Mouse (Mus musculus) cerebellum, adult 9-11 months (tissue): ENCODE measurements around the gene Filip1l.

ENCODE experiments used
- DNase-seq: peaks from one replicate; pipeline ENCODE4 v3.0.0; 2022

Gene Filip1l

DNA sequence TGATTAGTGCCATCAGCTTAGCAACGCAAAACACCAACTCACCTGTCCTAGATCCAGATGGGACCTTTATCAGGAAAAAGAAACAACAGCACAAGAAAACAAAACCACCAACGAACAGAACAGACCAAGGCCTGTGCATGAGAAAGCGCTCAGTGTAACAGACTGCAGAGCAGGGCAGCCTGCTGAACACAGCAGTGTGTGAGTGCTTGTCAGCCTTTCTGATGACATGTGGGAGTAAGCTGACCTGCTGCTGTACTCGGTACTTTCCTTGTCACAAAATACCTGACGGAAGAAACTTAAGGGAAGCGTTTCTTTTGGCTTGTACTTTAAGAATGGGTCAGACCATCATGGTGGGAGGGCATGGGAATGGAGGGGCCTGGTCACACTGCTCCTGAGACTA lies 3.6 kb downstream of the Filip1l start:
- DNase-seq = no peak

DNA sequence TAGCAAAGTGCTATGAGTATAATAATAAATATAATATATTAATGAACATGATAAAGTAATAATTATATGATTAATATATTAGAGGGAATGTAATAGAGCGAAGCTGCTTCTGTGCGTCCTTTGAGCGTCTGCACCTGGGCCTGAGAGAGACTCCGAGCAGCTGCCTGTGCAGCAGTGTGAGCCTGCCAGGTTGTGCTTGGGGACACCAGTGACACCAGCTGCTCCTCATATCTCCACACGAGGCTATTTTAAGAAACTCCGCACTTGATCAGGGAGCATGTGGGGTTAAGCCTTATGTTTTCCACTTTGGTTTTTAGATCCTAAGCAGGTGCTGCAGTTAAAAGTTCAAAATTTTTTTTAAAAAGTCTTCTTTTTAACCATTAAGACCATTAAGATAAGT lies 4.1 kb downstream of the Filip1l start:
- no peak for DNase-seq

DNA sequence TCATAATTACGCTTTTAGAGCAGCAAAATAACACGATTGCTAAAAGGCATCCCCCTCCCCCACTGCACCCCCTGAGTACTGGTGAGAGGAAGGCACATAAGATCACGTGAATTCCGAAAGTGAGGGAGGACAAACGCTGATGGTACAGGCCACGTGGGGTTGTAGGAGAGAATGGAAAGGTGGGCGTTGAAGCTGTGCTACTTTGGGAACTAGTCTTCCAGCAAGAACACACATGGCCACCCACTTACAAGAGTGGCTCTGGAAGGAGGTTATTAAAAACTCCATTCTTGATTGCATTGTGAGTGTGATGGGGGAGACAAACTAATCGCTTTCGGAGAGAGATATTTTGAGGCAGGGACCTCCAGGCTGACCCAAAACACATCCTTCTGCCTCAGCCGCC lies 6.4 kb downstream of the Filip1l start:
- DNase-seq = no peak

DNA sequence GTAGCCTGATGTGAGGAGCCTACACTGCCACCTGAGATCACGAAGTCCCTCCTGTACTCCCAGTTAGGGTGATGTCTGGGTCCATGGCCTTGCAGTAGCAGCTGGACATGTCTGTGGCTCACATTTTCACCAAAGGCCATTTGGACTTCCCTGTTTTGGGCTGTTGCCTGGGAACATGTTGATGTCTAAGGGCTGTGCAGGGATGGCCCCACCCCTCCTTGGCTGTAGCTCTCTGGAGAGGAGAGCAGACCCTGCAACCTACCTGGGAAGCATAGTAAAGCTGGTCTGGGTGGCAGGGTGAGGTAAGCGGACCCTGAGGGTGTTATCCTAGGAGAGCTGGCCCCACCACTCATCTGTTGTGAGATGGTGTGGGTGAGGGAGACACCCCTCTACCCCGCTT lies 7.9 kb downstream of the Filip1l start:
- no peak for DNase-seq

DNA sequence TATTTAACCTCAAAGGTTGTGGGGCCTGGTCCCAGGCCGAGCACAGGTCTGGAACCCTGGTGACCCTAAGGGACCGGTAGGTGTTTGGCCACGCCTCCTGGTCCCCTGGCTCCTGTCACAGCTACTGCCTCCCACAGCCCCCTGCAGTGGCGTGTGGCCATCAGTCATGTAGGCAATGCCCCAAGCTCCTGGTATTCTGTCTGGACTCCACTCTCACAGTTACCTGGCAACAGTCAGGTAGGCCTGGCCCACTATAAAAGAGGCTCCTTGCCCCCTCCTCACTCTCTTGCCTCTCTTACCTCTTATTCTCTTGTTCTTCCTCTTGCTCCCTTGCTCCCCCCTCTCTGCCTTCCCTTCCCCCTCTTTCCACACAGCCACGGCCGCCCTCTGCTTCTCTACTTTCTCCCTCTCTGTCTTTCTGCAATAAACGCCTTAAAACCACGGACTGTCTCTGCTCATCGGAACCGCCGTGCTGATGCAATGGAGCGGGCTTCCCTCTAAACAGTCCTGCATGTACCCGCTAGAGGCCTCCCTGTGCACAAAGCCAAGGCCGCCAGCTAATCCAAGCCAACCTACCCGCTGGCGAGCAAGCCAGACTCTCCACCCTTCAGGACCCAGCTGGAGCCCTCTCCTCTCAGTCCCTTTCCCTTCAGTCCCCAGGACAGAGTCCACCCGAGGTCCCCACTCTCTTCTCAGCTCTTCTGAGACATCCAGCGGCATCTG lies 9.9 kb downstream of the Filip1l start:
- DNase-seq = peak; percentile 52

DNA sequence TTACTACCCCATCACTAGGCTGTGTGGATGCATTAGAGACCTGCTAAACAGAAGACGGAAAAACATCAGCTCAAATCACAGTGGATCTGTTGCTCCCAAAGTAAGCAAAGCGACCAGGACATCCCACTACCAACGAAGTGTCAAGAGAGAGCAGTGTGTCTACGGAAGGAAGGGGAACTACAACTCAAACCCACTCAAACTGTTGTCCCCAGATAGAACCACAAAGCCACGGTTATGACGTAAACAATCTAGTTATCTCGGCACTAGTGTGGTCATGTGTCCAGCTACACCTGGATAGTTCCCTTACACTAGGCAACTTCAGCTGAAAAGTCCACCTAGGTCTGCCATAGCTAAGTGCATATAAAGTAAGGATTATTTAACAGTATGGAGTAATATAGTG lies 11.6 kb downstream of the Filip1l start:
- no peak for DNase-seq

DNA sequence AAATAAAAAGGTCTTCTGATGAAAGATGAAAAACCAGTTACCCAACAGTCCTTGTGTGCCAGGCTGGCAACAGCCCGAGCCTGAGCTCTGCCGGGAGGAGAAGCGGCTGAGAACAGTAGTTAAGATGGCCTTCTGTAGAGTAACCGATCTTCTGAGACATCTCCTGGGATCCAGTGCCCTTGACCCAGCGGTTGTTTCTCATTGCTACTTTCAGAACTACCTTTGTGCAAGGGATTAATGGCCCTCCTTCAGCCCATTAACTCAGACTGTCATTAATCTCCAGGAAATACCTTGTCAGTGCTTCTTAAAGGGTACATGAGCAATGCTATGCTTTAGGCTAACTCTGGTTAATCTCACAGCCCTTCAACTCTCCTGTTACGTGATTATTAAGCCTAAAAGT lies 13.2 kb downstream of the Filip1l start:
- DNase-seq = no peak

DNA sequence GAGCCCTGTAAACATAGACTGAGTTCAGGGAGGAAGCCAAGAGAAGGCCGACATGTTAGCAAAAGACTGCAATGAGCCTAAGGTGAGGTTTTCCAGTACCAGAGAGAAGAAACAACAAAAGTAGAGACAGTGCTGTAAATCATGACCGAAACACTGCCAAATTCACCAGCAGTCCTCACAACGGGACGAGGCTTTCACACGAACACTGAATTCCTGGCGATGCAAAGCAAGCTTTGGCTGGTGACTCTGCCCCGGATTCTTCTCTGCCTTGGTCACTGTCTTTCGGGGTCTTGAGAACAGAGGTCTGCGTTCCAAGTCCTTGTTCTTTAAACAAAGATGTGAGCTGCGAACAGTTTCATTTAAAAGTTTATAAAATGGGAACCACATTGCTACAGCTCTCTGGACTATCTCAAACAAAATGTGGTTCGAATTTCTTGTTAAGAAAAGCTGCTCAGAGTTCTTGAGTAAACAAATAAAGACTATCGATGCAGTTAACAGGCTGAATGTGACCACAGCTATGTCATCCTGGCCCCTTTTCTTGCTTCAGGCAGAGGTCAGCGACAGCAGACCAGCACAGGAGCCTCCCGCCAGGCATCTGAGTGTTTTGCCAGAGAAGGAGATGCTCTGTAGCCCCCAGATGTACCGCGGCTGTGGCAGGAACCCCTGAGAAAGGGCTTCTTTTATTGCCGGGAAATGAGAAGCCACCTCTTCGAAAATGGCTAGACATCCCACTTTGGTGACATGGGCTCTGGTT lies 14.2 kb downstream of the Filip1l start:
- no peak for DNase-seq

DNA sequence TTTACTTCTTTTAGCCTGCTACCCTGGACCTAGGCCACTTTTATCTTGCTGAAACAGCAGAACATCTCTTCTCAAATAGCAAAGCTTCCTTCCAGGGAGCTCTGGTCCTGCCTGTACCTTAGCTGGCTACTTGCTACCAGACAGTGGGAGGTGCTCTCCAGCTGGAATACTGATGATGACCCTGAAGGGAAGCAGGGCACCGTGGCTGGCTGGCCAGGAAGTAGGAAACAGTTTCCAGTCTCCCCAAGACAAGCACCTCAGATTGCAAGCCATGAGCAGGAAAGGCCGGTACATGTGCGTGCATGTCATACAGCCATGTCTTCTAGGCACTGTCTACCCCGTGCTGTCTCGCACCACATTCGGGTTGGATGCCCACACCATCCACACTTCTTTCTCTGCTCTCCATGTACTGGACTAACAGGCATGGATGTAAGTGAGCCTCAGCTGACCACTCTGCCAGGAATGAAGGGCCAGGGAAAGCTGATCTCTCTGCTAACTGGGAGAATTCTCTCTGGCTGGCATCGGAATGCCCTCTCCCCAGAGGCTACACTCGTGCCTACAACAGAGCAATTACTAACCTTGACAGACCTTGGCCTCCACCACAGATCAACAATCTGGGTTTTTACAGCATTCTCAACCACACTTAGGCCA lies 17.1 kb downstream of the Filip1l start:
- DNase-seq = no peak

DNA sequence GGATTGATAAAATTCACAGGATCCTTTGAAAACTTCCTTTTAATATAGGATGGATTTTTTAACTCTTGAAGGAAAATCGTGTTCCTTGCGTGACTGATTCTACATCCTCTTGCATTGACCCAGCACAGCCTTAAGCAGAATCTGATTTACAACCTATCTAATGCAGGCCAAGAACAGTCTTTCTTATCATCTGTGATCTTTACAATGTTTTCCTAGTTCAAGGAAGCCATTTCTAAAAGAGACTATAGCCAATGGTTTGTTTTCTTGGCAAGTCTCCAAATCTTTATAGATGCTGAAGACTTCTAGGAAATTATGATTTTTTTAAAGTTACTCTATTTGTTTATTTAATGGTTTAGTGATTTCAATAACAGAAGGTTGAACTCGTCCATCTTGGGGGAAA lies 19.3 kb downstream of the Filip1l start:
- no peak for DNase-seq

DNA sequence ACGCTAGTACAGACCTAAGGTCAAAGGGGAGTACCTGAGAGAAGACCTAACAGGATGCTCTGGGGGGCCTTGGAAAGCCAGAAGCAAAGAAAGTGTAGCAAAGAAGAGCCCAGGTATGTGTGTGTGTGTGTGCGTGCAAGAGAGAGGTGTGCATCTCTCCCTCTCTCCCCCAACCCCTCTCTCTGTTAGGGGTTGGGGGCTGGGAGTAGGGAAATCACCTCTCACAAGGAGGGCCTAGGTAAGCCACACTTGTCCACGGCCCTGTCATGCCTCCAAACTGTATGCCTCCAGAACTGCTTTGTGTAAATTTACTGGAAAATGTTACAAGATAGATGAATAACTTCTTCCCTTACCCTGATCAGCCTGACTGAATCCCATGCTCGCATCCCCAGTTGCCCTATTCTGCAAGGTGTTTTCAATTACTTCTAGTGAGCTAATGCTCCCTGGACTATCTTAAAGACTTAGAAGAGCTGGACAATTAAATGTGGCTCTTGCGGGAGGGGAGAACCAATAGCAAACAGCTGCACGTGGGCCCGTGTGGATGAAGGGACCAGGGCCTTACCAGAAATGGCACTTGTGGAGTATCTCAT lies 22.4 kb downstream of the Filip1l start:
- DNase-seq = no peak

DNA sequence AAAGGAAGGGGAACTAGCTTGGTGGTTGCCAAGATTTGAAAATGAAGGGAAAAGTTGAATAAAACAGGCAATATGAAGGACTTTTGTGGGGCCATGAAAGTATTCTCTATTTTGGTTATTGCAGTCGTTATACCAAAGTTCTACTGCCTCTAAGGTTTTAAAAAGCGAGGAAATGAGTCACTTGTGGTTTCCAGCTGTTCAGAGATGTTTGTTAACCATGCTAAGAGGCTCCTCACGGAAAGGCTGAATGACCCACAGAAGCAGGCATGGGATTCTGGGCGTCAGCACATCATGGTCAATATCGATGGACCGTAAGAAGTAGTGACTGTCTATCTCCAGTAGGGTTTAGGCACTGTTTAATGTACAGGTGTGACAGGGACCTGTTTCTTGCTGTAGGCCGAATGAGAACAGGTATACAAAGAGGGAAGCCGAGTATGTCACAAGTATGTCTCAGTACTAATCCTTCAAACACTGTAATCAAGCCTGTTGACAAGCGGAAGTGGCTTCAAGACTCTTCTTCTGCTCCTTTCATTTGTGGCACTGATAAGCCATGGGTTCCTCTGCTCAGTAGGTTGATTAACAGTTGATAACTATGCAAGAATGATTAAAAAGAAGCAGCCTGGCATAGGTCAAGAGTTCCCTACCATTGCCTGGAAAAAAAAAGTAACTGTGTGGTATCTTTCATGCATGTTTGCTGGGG lies 25.9 kb downstream of the Filip1l start:
- DNase-seq = no peak

DNA sequence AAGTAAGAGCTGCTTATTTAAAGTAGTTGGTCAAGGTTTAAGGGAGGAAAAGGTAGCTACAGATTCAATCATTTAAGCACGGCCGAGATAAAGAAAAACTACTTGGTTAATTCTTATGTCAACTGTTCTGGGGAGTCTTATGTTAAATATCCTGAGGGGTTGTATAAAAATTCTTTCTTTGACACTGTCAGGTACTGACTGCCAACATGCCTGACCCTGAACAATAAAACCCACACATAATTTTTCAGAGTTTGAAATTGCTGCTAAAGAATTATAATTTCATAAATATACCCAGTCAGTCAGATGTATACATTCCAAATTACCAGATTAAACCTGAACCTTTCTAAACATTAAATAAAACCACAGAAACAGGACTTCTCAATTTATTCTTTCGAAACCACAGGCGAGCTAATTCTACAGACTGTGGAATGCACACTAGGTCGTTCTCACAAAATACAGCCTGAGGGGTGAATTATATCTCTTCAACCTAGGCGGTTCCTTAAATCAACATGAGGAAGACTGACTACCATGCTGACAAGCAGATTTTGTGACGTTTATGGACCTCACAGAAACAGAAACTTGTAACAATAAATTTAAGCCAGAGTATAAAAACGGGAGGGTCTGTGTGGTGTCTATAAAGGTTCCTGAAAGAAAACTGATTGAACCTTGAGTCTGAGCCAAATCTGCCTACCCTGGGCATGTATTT lies 30.5 kb downstream of the Filip1l start:
- DNase-seq = no peak

DNA sequence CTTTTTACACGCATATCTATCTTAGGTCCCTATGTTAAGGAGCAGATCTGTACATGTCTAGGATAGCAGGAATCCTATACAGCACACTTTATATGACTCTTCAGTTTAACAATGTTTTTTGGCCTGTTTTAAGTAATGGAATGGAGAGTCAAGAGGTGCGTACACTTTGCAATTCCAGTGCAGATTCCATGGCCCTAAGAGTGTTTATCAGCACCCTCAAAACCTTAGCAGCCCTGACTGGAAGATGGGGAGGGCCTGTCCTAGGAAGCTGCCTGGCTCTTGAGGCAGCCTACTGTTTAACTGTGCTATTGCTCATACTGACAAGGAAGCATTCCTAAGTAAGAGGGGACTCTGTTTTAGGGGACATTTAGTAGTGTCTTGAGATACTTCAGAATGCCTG lies 31.4 kb downstream of the Filip1l start:
- DNase-seq = no peak

DNA sequence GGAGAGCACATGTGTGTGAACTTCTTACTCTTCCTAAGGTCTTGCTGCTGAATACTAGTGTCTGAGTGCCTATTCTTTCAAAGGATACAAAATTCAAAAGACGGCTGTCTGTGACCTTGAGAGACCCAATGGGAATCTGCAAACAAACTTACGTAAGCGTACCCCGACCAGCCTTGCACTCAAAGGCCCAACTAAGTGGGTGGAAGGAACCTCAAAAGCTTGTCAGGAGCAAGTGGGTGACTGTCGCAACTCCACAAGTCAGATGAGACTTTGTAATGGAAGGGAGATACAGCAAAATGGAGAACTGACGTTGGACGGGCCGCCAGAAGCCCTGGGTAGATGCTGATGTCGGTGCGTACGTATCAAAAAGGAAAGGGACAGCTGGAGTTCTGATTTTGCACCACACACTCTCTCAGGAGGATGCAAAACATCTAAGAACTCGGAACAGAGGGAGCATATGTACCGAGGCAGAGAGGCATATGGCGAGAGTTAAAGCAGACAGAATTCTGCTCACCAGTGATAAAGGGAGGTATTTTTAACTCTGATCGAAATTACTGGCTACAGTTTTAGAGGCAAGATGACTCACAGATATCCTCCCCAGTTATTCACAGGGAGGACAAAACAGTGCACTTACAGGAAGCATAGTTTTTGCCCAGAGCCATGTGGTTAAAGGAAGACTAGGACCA lies 36.8 kb downstream of the Filip1l start:
- DNase-seq = no peak

DNA sequence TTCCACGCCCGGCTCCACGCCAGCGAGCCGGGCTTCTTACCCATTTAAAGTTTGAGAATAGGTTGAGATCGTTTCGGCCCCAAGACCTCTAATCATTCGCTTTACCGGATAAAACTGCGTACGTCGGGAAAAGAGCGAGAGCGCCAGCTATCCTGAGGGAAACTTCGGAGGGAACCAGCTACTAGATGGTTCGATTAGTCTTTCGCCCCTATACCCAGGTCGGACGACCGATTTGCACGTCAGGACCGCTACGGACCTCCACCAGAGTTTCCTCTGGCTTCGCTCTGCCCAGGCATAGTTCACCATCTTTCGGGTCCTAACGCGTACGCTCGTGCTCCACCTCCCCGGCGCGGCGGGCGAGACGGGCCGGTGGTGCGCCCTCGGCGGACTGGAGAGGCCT lies 38.3 kb downstream of the Filip1l start:
- peak; percentile 93 for DNase-seq

DNA sequence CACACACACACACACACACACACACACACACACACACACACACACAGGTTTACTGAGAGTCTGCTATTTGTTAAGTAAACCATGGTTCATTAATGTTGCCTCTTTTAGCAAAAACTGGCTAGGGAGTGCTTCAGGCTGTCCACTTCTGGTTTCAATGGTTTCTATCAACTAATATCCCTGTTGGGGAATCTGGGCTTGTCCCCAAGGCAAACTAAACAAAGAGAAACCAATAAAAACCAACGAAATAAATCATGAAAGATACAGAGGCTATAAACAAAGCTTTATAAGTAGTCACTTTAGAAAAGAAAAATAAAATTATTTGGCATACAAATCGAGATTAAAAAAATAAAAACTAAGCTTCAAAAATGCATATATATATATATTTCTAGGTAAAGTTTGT lies 39.6 kb downstream of the Filip1l start:
- no peak for DNase-seq

DNA sequence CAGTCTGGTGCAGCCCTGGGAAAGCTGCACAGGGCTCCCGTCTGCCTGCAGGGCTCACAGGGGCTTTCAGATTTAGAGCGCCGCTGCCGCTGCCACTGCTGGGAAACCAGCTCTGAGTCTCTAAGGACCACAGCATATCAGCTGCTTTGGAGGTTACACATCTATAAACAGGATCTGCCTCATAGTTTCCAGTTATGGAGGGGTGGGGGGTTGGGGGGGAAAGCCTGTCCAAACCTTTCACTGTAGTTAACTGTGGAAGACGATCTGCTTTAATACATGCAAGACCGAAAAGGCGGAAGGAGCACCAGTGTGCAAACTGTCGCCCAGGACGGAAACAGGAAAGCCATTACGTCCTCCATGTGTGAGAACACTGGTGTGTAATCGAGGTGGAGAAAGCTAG lies 40.3 kb downstream of the Filip1l start:
- no peak for DNase-seq

DNA sequence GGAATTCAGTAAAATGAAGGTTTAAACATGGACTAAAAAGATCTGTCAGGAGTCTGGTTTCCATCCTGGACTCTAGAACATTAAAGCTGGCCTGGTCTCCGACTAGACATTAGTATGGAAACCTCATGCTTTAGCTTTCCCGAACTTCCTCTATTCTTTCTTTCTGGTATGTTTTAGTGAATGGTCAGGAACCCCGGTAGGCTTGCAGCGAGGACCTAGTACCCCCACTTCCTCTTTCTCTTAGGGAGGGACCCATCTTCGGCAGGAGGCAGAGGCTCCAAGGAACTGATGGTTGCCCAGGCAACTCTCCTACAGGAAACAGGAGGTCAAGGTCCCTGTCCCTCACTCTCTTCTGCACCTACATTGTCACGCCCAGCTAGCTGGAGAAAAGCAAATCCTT lies 43.4 kb downstream of the Filip1l start:
- DNase-seq = no peak

DNA sequence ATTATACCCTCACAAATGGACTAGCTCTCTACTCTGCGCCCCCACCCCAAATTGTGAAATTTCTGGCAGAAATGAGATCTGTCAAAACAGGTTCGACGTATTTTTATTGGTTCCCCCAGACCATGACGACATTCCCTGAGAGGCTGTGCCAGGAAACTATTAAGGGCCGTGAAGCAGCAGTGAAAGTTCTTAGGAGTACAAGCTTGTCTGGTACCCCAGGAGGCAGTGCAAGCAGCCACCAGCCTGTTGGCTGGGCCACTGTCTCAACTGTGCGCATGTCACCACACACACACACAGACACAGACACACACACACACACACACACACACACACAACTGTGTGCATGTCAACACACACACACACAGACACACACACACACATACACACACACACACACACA lies 45.0 kb downstream of the Filip1l start:
- no peak for DNase-seq

DNA sequence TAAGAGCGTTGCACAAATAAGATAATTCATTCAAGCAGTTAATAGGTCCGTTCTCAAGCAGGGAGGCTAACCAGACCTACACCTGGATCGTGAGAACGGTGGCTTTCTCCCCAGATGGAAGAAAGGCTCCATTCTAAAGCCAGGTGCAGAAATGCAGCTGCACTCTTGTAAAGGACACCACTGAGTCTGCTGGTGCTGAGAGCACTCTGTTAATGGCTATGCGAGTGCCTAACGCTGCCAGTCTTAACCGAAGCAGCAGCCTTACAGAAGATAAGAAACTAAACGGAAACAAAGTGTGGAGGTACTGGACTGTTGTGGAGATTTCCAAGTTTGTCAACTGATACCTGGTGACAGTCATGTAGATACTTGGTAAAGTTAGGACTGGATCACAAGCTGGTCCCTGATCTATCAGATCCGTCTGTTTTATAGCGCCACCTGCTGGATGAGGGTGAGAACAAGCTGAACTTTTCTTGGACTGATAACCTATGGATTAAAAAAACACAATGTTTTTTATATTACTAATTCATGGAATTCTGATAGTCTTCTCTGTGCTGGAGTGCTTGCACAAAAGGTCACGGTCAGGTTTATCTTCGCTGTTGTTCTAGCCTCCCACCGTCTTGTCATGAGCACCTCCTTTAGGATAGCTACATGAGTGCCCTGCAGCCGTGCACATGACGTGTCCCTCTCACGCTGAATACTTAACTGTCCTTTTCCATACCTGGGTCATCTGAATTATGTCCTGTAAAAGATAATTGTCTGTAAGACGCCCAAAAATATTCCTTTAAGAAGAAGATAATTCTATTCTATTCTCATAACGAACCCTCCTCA lies 45.7 kb downstream of the Filip1l start:
- DNase-seq = peak; percentile 24
